Mouse (Mus musculus) heart, embryonic 14.5 days (tissue): Measurements from ENCODE around the gene Shroom1. TPM values are rescaled to one million over a fixed set of nuclear protein-coding genes. Genes with fewer than 3 reads are reported as not detected.

Source experiments
- ATAC-seq: fragments of 200-750 bp; cut with Nextera tagmentation; 2 replicates; pipeline ENCODE4 v1.8.0; 2017; ENCODE audit warnings: low read depth, moderate TSS enrichment; ENCODE audit not compliant: insufficient number of reproducible peaks, insufficient read depth, low FRiP score
- H3K27ac ChIP-seq, 2 experiments: fragments of 200-500 bp in 1 of 2; fragments of 300-500 bp in 1 of 2; sonication (generic) in 1 of 2; replicated peaks in 1 of 2; 2 replicates each; pipeline ENCODE4 v1.5.1; 2012 to 2014; ENCODE audit warnings: low read depth in 2 of 2, low read length in 2 of 2, control low read depth in 1 of 2, mild to moderate bottlenecking in 1 of 2, mixed read lengths in 1 of 2; ENCODE audit not compliant: control insufficient read depth in 1 of 2, insufficient read depth in 1 of 2
- H3K27me3 ChIP-seq: fragments of 300-500 bp; sonication (generic); 2 replicates; pipeline ENCODE4 v1.6.1; 2014; ENCODE audit warnings: mild to moderate bottlenecking, low read length, control low read depth; ENCODE audit not compliant: control insufficient read depth, insufficient read depth
- H3K36me3 ChIP-seq: fragments of 300-500 bp; sonication (generic); 2 replicates; pipeline ENCODE4 v1.6.1; 2014; ENCODE audit warnings: mild to moderate bottlenecking, control low read depth, low read length, mixed read lengths; ENCODE audit not compliant: control insufficient read depth, insufficient read depth
- H3K4me1 ChIP-seq, 2 experiments: fragments of 200-500 bp in 1 of 2; fragments of 300-500 bp in 1 of 2; sonication (generic) in 1 of 2; 2 replicates each; pipeline ENCODE4 v1.6.1; 2012 to 2014; ENCODE audit warnings: low read length in 2 of 2, control low read depth in 1 of 2, mixed read lengths in 1 of 2; ENCODE audit not compliant: control insufficient read depth in 2 of 2, insufficient read depth in 2 of 2
- H3K4me2 ChIP-seq: fragments of 300-500 bp; sonication (generic); 2 replicates; pipeline ENCODE4 v1.6.1; 2014; ENCODE audit warnings: mild to moderate bottlenecking, low read length
- H3K4me3 ChIP-seq, 2 experiments: fragments of 200-500 bp in 1 of 2; fragments of 300-500 bp in 1 of 2; sonication (generic) in 1 of 2; 2 replicates each; pipeline ENCODE4 v1.5.1; 2012 to 2014; ENCODE audit warnings: low read length in 2 of 2, mild to moderate bottlenecking in 2 of 2, control low read depth in 1 of 2, low read depth in 1 of 2, moderate library complexity in 1 of 2; ENCODE audit not compliant: control insufficient read depth in 1 of 2, insufficient read depth in 1 of 2
- H3K9ac ChIP-seq: fragments of 300-500 bp; sonication (generic); 2 replicates; pipeline ENCODE4 v1.6.1; 2014; ENCODE audit warnings: mild to moderate bottlenecking, low read length
- H3K9me3 ChIP-seq: fragments of 300-500 bp; sonication (generic); 2 replicates; pipeline ENCODE4 v1.6.1; 2016; ENCODE audit warnings: low read length, control low read depth; ENCODE audit not compliant: control insufficient read depth
- WGBS: fragments of 180-500 bp; shearing (Covaris S2); extraction: QIAGEN DNeasy Blood & Tissue Kit; methylation state at CpG from one replicate; pipeline ENCODE4 v1.1.7; 2014; 5-methylcytosine and 5-hydroxymethylcytosine counted together
- polyA plus RNA-seq: library from polyadenylated mRNA; unstranded; fragments of >200 nt; fragmentation: Nextera tagmentation; extraction: Ambion mirVana; gene quantifications from 2 replicates; pipeline ENCODE4 v1.2.1, GENCODE M21; 2014

The Shroom1 gene
- polyA plus RNA-seq, 1 experiment from 2014 or later = 2.5 TPM

DNA sequence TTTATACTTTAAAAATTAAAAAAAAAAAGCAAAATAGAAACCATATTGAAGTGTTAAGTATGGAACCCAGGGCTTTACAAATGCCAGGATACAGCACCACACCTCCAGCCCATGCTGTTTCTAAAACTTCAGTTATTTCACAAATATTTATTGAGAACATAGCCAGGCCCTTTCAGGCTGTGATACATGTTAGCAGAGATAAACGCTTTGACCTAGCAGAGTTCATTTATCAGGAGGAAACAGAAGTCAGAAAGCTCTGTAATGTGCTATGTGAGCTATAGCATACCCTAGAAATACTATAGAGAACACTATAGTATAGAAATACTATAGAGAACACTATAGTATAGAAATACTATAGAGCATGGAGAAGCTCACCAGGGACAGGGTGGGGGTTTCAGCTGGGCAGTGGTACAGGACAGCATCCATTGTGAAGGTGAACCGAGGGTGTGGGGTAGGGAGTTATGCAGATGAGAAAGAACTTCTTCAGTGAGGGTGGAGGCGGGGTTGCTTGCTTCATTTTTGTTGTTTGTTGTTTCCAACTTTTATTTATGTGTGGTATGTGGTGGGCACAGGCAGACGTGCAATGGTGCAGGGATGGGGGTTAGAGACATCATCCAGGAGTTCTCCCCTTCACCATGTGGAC is 24.2 kb downstream of the Shroom1 start:
- WGBS = 70% methylated on average over 4 of the region's 4 CpGs
- Histone ChIP-seq H3K4me3 (no peak overlapping the region), H3K4me2 (no peak overlapping the region), H3K36me3 (no peaks in the 10 kb centered on the region), H3K9me3 (no peaks in the 10 kb centered on the region), H3K4me1 (peaks cover 0 to 17% of the 10 kb centered on the region in 2 experiments; a peak in 2 of 4 replicates), H3K27me3 (peaks cover 46% of the 10 kb centered on the region), H3K27ac (no peak overlapping the region), H3K9ac (no peak overlapping the region)
- no peak for ATAC-seq

- Histone ChIP-seq H3K4me2 (no peak overlapping the region), H3K27me3 (peaks cover 36% of the 10 kb centered on the region), H3K36me3 (no peaks in the 10 kb centered on the region), H3K9me3 (no peaks in the 10 kb centered on the region), H3K27ac (no peak overlapping the region), H3K9ac (no peak overlapping the region), H3K4me1 (peaks cover 6 to 23% of the 10 kb centered on the region in 2 experiments; a peak in 3 of 4 replicates), H3K4me3 (no peak overlapping the region)
- 53% methylated on average over 9 of the region's 9 CpGs for WGBS
- ATAC-seq = no peak
Measured at GRCm38 (mm10) chr11:53483159-53483891, 26.3 kb downstream of the Shroom1 start.

DNA sequence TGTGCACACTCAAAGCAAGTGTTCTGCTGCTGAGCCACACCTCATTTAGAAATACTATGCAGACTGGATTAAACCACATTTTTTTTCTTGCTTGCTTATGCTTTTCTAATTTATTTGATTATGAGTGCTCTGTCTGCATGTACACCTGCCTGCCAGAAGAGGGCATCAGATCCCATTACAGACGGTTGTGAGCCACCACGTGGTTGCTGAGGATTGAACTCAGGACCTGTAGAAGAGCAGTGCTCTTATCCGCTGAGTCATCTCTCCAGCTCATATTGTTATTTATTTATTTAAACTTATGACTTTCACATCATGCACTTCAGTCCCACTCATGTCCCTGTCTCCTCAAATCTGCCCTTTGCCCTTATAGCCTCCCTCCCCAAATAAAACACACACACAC is 28.7 kb downstream of the Shroom1 start:
- Histone ChIP-seq H3K27ac (no peak overlapping the region), H3K27me3 (peaks cover 15% of the 10 kb centered on the region; the same call in 1 of the 2 replicates), H3K9ac (no peak overlapping the region), H3K4me1 (peaks cover 6% of the 10 kb centered on the region in 2 experiments; a peak in 1 of 4 replicates), H3K4me3 (no peak overlapping the region), H3K9me3 (no peaks in the 10 kb centered on the region), H3K4me2 (no peak overlapping the region), H3K36me3 (no peaks in the 10 kb centered on the region)
- no peak for ATAC-seq
- WGBS = 49% methylated on average over 3 of the region's 3 CpGs

DNA sequence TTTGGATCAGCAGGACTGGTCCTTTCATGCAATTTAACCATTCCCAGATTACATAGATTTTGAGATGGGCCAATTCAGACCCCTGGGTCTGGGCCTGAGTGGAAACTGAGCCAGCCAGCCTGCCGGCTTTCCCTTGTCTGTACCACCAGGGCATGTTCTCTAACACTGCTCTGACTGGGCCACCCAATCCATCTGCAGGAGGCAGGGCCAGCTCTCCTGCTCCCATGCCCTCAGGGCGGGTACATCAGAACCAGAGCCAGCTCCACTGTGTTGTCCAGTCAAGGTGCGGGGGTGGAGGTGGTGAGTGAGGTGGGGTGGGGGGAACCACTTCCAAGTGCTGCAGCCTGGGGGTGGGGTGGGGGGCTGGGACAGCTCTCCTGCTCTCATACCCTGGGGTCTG is 29.3 kb downstream of the Shroom1 start:
- no peak overlapping the region for H3K4me2 ChIP-seq
- no peaks in the 10 kb centered on the region for H3K36me3 ChIP-seq
- WGBS = 78% methylated on average over 3 of the region's 3 CpGs
- no peak for ATAC-seq
- no peaks in the 10 kb centered on the region for H3K9me3 ChIP-seq
- no peak overlapping the region for H3K4me3 ChIP-seq
- peaks cover 10% of the 10 kb centered on the region; the same call in 1 of the 2 replicates for H3K27me3 ChIP-seq
- H3K4me1 ChIP-seq = peaks cover 6% of the 10 kb centered on the region in 2 experiments; a peak in 1 of 4 replicates
- H3K27ac ChIP-seq = no peak overlapping the region
- no peak overlapping the region for H3K9ac ChIP-seq

DNA sequence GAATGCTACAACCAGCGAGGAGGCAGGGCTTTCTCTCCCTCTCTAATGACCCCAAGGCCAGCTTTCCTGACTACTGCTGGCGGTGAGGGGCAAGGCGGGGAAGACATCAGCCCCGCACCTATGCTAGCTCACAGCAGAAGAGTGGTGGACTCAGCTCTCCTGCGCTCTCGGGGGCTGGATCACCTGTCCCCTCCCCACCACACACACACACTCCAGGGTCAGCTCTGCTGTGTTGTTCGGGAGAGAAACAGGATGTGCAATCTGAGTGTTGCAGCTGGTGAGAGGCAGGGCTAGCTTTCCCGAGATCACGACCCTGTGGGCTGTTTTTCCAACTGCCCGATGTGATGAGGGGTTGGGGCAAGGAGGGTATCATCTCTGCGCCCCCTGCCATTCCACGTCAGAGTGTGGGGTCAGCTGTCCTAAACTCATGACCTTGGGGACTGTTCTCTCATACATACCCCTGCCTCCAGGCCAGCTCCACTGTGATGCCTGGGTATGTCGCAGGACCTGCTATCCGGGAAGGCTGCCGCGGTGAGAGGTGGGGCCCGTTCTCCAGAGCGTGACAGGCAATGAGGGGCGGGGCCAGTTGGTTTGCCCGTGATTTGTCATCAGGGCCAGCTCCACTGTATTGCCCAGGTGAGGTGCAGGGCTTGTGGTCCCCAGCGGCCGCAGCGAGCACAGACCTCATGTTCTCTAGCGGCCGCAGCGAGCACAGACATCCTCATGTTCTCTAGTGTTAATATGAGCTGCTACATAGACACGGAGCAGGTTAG is 30.0 kb downstream of the Shroom1 start:
- peak overlapping the region; percentile 41; the same call in 1 of the 2 replicates for H3K9ac ChIP-seq
- 11% methylated on average over 27 of the region's 27 CpGs for whole genome bisulfite sequencing
- H3K27ac ChIP-seq = no peak overlapping the region

DNA sequence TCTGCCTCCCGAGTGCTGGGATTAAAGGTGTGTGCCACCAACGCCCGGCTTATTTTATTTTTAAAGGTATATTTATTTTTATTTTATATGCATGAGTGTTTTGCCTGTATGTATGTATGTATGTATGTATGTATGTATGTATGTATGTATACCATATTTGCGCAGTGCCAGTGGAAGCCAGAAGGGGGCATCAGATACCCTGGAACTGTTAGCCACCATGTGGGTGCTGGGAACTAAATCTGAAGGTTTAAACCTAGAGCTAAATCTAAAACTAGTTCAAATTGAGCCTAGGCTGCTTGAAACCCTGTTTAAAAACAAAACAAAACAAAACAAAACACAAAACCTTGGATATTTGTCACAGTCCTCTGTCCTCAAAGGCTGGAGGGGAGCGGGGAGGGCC is 32.0 kb downstream of the Shroom1 start:
- Histone ChIP-seq H3K27ac (no peak overlapping the region), H3K4me1 (peaks cover 6 to 10% of the 10 kb centered on the region in 2 experiments; a peak in 1 of 4 replicates), H3K36me3 (no peaks in the 10 kb centered on the region), H3K9ac (no peak overlapping the region), H3K4me3 (no peak overlapping the region), H3K4me2 (no peak overlapping the region), H3K27me3 (peaks cover 10% of the 10 kb centered on the region; the same call in 1 of the 2 replicates), H3K9me3 (no peaks in the 10 kb centered on the region)
- no peak for ATAC-seq
- 94% methylated on average over 5 of the region's 5 CpGs for WGBS

More for the DNA sequence above, 30.0 kb downstream of the Shroom1 start:
- H3K4me2 ChIP-seq = peak overlapping the region; percentile 58
- H3K27me3 ChIP-seq = peaks cover 10% of the 10 kb centered on the region; the same call in 1 of the 2 replicates
- peaks cover 6 to 8% of the 10 kb centered on the region in 2 experiments; a peak in 1 of 4 replicates for H3K4me1 ChIP-seq
- H3K36me3 ChIP-seq = no peaks in the 10 kb centered on the region
- H3K4me3 ChIP-seq = peak overlapping the region; percentile 20 to 24; a peak in 3 of 4 replicates
- no peaks in the 10 kb centered on the region for H3K9me3 ChIP-seq
- ATAC-seq = no peak

DNA sequence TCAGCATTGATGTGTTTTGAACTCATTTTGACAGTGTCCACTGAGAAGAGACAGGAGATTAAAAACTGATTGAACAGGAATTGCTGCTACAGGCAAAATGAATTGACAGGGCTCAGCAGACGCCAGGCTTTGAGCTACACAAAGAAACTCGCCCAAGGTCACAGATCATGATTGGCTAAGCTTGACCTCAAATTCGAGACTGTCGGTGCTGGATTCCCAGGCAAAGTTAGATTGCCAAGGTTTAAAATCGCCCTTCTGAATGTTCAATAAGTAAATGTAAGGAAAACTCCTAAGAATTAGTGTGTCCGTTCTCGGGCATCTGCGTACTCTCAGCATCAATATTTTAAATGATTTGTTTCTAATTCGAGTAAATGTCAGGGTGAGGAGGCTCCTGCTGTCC is 32.4 kb downstream of the Shroom1 start:
- Histone ChIP-seq H3K9ac (no peak overlapping the region), H3K4me2 (no peak overlapping the region), H3K4me3 (no peak overlapping the region), H3K9me3 (no peaks in the 10 kb centered on the region), H3K27ac (no peak overlapping the region), H3K36me3 (no peaks in the 10 kb centered on the region), H3K4me1 (peaks cover 6 to 10% of the 10 kb centered on the region in 2 experiments; a peak in 1 of 4 replicates), H3K27me3 (peaks cover 10% of the 10 kb centered on the region; the same call in 1 of the 2 replicates)
- ATAC-seq = no peak
- 86% methylated on average over 9 of the region's 9 CpGs for WGBS
